Mouse (Mus musculus): ENCODE measurements at regions not wholly inside any gene's neighbourhood (a gene's known extent, or its start where the extent isn't known, plus 50 kb on each side); places are given as distances from the start of the nearest gene placed in this dataset.

DNA sequence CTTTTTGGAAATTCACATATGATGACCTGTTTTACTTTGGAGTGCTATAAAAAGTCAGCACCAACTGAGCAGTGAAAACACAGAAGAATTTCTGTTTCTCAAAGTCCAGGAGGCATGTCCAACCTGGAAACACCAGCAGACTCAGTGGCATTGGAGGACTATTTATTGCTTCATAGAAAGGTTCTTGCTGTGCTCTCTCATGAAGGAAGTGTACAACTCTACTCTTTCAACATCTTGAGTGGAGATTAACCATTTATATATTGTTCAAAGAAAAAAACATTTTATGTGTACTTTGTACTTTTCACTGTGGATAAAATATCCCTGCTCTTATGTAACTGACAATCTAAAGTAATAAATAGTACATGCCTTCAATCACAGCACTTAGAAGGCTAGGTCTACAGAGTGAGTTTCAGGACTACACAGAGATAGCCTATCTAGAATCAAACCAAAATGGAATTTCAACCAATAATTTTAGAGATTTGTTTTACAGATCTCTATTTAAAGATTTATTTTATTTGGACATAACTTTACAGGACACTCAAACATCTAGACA, 777.8 kb upstream of the Lcorl start:
- no peaks in the 10 kb centered on the region for H3K4me1 ChIP-seq (ENCODE audit: control insufficient read depth in 1 of 2, insufficient read depth in 2 of 2, low read length in 2 of 2)
- no peak for TF ChIP-seq SIN3A (IDR thresholded peaks at IDR 0.05; ENCODE audit: low read length)

More for the DNA sequence above, 777.8 kb upstream of the Lcorl start:
- H3K9me3 ChIP-seq (replicated peaks; ENCODE audit: insufficient read depth, low read length) = no peaks in the 10 kb centered on the region
- DNase-seq (ENCODE audit: low read depth, low spot score) = no peak
- no peaks in the 10 kb centered on the region for H3K36me3 ChIP-seq (ENCODE audit: control insufficient read depth in 1 of 2, insufficient read depth in 2 of 2, low read length in 2 of 2)
- no peak overlapping the region for H3K9ac ChIP-seq (ENCODE audit: control insufficient read depth, low read depth, low read length, poor library complexity, severe bottlenecking)
- no peaks in the 10 kb centered on the region for H3K27me3 ChIP-seq (ENCODE audit: control insufficient read depth in 1 of 2, insufficient read depth in 2 of 2, low read length in 2 of 2)
- H3K79me2 ChIP-seq (ENCODE audit: control insufficient read depth, insufficient read depth, low read length, poor library complexity) = no peaks in the 10 kb centered on the region
- H3K27ac ChIP-seq (ENCODE audit: control insufficient read depth, low read depth, low read length) = no peak overlapping the region
- no peak overlapping the region for H3K4me3 ChIP-seq (ENCODE audit: control insufficient read depth in 1 of 2, insufficient read depth in 1 of 2, low read depth in 2 of 2, low read length in 2 of 2)
